Mouse (Mus musculus) erythroblast, embryonic 14.5 days (primary cell): ENCODE results near the gene Slc25a22.

Experiments used
- GATA1 ChIP-seq: IDR thresholded peaks from 2 replicates; pipeline ENCODE4 v1.6.1; 2012; ENCODE audit warnings: low read length, inconsistent platforms, mixed read lengths
- TAL1 ChIP-seq: IDR thresholded peaks from 3 replicates; pipeline ENCODE4 v1.6.1; 2012; ENCODE audit warnings: low read length, inconsistent platforms, mixed read lengths

DNA sequence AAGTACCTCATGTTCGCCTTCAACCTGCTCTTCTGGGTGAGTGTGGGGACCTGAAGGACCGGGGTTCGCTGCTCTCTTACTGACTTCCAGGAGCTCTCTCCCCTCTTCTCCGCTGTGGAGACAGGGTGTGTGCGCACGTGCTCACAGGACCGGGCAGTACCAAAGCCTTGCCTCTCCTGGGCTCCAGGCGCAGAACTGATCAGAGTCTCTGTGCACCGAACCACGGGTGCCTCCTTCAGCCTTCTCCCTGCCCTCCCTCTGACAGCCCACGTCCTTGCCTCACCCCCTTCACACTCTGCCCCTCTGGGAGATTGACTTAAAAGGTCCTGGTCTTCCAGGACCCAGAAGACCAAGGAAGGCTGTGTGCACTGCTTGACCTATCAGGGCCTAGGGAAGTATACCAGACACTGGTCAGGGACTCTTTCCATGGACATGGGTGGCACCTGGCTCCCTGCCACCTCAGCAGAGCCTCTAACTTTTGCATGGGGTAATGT, 44.9 kb upstream of the Slc25a22 start:
- no peak for TF ChIP-seq TAL1
- TF ChIP-seq GATA1: no peak
